Mouse (Mus musculus): ENCODE measurements around the gene Tcte2.

DNA sequence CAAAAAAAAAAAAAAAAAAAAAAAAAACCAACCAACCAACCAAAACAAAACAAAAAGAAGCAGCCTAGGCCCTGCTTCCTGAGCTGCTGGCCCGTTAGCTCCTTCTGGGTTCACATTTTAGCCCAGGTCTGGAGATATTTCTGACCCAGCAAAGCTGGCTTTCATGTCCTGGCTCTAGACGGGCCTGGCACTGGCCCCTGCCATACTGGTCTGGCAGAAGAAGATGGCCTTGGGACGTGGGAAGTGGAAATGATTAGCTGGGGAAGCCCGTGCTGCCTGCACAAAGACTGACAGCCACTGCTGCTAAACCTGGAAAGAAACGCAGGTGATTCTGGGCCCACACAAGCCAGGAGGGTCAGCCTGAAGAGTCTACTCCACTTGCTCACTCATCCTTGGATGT is 50.5 kb downstream of the Tcte2 start:
- TF ChIP-seq GATA1 (IDR thresholded peaks at IDR 0.05; ENCODE audit: borderline replicate concordance, low read length) (no peak), CTCF (IDR thresholded peaks at IDR 0.05; ENCODE audit: low read depth, low read length) (no peak), TAL1 (conservative IDR thresholded peaks at IDR 0.05; ENCODE audit: low read depth, low read length) (no peak), GATA2 (IDR thresholded peaks at IDR 0.05; ENCODE audit: borderline replicate concordance, low read depth, low read length) (no peak), POLR2AphosphoS5 (IDR thresholded peaks at IDR 0.05; ENCODE audit: insufficient replicate concordance, low read depth, low read length) (no peak)

Data from G1E (cell line).